Mouse (Mus musculus) lung, adult 2 months (tissue): Measurements from ENCODE around the gene Cabp1. TPM values are rescaled to one million over a fixed set of nuclear protein-coding genes. Genes with fewer than 3 reads are reported as not detected.

Experiments
- DNase-seq: peaks from one replicate; pipeline ENCODE4 v3.0.0; 2022
- H3K4me1 ChIP-seq: fragments of 200-500 bp; 2 replicates; pipeline ENCODE4 v1.6.1; 2011; ENCODE audit warnings: low read length; ENCODE audit not compliant: control insufficient read depth, insufficient read depth
- H3K4me3 ChIP-seq: fragments of 200-500 bp; replicated peaks from 2 replicates; pipeline ENCODE3; 2011; ENCODE audit warnings: low read depth, mild to moderate bottlenecking, control low read depth, low read length; ENCODE audit errors: extremely low read depth
- CTCF ChIP-seq: fragments of 200-500 bp; IDR thresholded peaks from 2 replicates; pipeline ENCODE4 v1.5.1; 2011; ENCODE audit warnings: mild to moderate bottlenecking, low read length, control low read depth; ENCODE audit not compliant: insufficient read depth
- POLR2A ChIP-seq: fragments of 200-500 bp; IDR thresholded peaks from 2 replicates; pipeline ENCODE4 v1.6.1; 2011; ENCODE audit warnings: low read depth, mild to moderate bottlenecking, control low read depth, low read length, borderline replicate concordance; ENCODE audit errors: extremely low read depth
- WGBS: fragments of 180-500 bp; shearing (Covaris S2); methylation state at CpG from one replicate; pipeline ENCODE4 v1.1.7; 2018; 5-methylcytosine and 5-hydroxymethylcytosine counted together
- polyA plus RNA-seq: library from polyadenylated mRNA; depleted of rRNA; stranded (reverse); fragments of >200 nt; gene quantifications from 2 replicates; pipeline ENCODE4 v1.2.3, GENCODE M21; 2012; rRNA removed

Cabp1 gene
- polyA plus RNA-seq, 1 experiment: 6.9 TPM

DNA sequence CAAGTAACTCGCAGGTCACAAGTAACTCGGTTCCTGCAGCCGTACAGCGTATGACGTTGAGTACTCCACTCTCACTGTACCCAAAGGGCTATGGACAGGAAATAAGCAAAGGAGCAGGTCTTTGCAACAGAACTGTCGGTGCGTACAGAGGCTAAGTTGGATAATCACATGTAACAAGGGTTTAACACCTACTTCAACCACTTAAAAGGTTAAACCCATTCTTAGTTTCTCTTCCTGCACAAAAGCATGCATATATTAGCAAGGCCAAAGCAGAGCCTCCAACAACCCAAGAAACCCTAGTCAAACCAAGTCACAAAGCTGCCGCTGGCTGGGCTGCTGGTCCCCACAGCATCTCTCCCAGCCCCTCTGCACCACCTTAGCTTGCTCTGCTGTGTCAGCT is 61.7 kb downstream of the Cabp1 start:
- Histone ChIP-seq H3K4me3 (no peak overlapping the region), H3K4me1 (peaks cover 14% of the 10 kb centered on the region)
- TF ChIP-seq POLR2A: no peak
- TF ChIP-seq CTCF: no peak
- no peak for DNase-seq
- WGBS: 77% methylated on average over 8 of the region's 8 CpGs

GRCm38 (mm10) chr5:115129328-115129727 is 64.9 kb downstream of the Cabp1 start:
- DNase-seq: no peak
- 89% methylated on average over 6 of the region's 6 CpGs for WGBS
- Histone ChIP-seq H3K4me1 (peaks cover 16% of the 10 kb centered on the region), H3K4me3 (no peak overlapping the region)
- TF ChIP-seq POLR2A: no peak
- no peak for TF ChIP-seq CTCF

DNA sequence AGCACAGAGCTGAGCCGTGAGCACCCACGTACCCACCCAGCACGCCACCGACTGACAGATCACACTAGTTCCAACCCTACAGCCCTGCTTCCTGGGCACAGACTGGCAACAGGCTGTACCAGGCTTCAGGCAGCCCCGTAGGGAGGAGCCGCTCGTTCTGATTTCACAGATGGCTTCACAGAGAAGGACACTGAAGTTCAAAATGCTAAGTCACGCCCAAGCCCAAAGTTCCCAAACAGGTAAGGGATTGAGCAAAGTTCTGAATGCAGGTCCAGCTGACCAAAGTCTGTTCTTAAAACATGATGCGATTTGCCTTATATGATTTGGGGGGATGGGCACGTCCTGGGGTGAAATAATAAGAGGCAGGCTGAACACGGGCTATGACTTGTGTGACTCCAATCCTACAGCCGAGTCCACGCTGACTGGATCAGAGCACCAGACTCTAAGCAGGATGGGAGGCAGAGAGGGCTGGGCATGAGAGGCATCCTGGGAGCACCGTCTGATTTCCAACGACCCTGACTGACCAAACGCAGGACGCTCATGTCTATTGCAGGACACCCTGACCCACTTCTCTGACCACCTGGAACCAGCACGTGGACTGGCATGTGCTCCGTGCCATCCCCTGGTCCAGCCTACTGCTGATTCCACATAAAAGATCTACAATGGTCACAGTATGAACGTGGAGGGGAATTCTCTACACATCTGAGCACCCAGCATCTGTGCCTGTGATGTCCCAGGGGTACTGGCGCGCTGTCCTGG is 66.6 kb downstream of the Cabp1 start:
- Histone ChIP-seq H3K4me1 (peaks cover 5% of the 10 kb centered on the region; the same call in 1 of the 2 replicates), H3K4me3 (no peak overlapping the region)
- TF ChIP-seq POLR2A: no peak
- TF ChIP-seq CTCF: no peak
- DNase-seq: no peak
- 93% methylated on average over 22 of the region's 22 CpGs for WGBS

DNA sequence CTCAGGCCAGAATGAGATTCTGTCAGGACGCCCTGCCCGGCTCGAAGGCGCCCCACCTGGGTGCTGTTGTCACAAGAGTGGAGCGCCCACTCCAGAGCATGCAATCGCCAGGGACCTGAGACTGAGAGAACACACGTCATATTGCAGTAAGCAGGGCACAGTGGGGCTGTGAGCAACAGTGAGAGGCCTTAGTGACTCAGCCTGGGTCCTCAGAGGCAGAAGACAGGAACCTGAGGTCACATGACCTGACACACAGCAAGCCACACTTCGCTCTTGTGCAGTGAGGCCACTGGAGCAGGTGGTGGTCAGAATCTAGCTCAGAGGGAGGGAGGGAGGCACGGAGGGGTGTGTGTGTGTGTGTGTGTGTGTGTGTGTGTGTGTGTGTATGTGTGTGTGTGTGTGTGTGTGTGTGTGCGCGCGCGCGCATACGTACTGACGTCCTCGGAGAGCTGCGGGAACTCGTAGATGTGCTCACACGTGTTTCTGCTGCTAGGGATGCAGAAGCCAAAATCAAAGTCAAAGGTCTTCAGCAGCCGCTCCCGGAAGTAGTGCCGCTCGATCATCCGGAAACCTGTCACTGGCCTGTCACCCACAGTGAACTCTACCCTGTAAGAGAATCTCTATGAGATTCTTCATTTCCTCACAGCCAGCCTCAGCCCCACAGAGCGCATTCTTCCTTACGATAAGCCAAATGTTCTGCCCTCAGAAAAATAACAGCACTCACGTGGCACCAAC is 67.4 kb downstream of the Cabp1 start:
- H3K4me3 ChIP-seq: no peak overlapping the region
- 0 out of 2 replicates have a peak, but pooled peaks cover 2% of the 10 kb centered on the region for H3K4me1 ChIP-seq
- DNase-seq: no peak
- 90% methylated on average over 28 of the region's 28 CpGs for WGBS
- TF ChIP-seq POLR2A (no peak), CTCF (no peak)

GRCm38 (mm10) chr5:115125211-115125871 is 68.8 kb downstream of the Cabp1 start:
- WGBS: 21% methylated on average over 24 of the region's 24 CpGs

DNA sequence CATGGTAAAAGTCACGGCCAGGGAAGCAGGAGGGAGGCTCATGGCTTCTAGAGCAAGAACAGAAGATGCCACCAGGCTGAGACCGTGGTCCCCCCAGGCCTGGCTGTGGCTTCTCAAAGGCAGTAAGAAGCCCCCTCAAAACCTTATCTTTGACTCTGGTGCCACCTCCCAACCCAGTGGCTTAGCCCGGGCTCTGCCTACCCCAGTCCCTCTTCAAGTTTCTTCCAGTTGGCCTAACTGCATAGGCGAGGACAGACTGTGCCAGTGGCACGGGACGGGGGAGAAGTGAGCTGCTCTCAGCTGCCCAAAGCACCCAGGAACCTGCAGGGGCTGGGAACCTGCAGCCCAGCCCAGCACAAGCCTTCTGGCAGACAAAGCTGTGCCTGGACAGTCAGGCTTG is 69.5 kb downstream of the Cabp1 start:
- no peak for DNase-seq
- no peak for TF ChIP-seq POLR2A
- Histone ChIP-seq H3K4me3 (no peak overlapping the region), H3K4me1 (0 out of 2 replicates have a peak, but pooled peaks cover 2% of the 10 kb centered on the region)
- WGBS: 92% methylated on average over 6 of the region's 6 CpGs

More at GRCm38 (mm10) chr5:115125211-115125871, 68.8 kb downstream of the Cabp1 start:
- DNase-seq: peak; percentile 77
- TF ChIP-seq CTCF (peak; percentile 97), POLR2A (no peak)
- Histone ChIP-seq H3K4me3 (no peak overlapping the region), H3K4me1 (0 out of 2 replicates have a peak, but pooled peaks cover 2% of the 10 kb centered on the region)

GRCm38 (mm10) chr5:115120978-115121377 is 73.2 kb downstream of the Cabp1 start:
- no peak for DNase-seq
- WGBS: 89% methylated on average over 5 of the region's 5 CpGs
- TF ChIP-seq POLR2A (no peak), CTCF (no peak)

GRCm38 (mm10) chr5:115118961-115119570 is 75.1 kb downstream of the Cabp1 start, which contains the start of gene Acads:
TSS of gene Acads (minus strand) at chr5:115119346.
- peak within 1 kb of the TSS; percentile 76 for H3K4me3 ChIP-seq
- peak; percentile 85 for DNase-seq
- under 1% methylated on average over 39 of the region's 39 CpGs for WGBS
- peaks cover 3% of the 10 kb centered on the region; the same call in 1 of the 2 replicates for H3K4me1 ChIP-seq
- peak; percentile 30; the same call in 1 of the 2 replicates for TF ChIP-seq POLR2A
- no peak for TF ChIP-seq CTCF

More at GRCm38 (mm10) chr5:115120978-115121377, 73.2 kb downstream of the Cabp1 start:
- Histone ChIP-seq H3K4me3 (no peak overlapping the region), H3K4me1 (peaks cover 5% of the 10 kb centered on the region; the same call in 1 of the 2 replicates)

Other genes starting within 250 kb of the Cabp1 start
- 0.08 TPM in 1 of 2 replicates, not detected in the other for gene Hnf1a, start 223.3 kb downstream of the Cabp1 start, polyA plus RNA-seq
- 85.1 and 107 TPM in 2 replicates for gene Sppl3, start 183.2 kb downstream of the Cabp1 start, polyA plus RNA-seq
- gene Gm10401, start 96.1 kb downstream of the Cabp1 start, polyA plus RNA-seq: not detected in 2 replicates
- 44.9 and 54.3 TPM in 2 replicates for gene Acads, start 75.0 kb downstream of the Cabp1 start, polyA plus RNA-seq
- 50.0 and 52.8 TPM in 2 replicates for gene Unc119b, start 59.4 kb downstream of the Cabp1 start, polyA plus RNA-seq
- gene Mlec, start 36.2 kb downstream of the Cabp1 start, polyA plus RNA-seq: 44.1 and 53.8 TPM in 2 replicates
- gene Pop5, start 41.5 kb upstream of the Cabp1 start, polyA plus RNA-seq: 51.5 and 55.4 TPM in 2 replicates
- gene Rnf10, start 78.5 kb upstream of the Cabp1 start, polyA plus RNA-seq: 133 and 160 TPM in 2 replicates
- 7.7 and 11.5 TPM in 2 replicates for gene Coq5, start 85.3 kb upstream of the Cabp1 start, polyA plus RNA-seq
- 314 and 332 TPM in 2 replicates for gene Dynll1, start 106.6 kb upstream of the Cabp1 start, polyA plus RNA-seq
- gene Srsf9, start 132.8 kb upstream of the Cabp1 start, polyA plus RNA-seq: 46.0 and 49.0 TPM in 2 replicates
- gene Gatc, start 146.8 kb upstream of the Cabp1 start, polyA plus RNA-seq: 11.3 and 12.0 TPM in 2 replicates
- gene Triap1, start 146.8 kb upstream of the Cabp1 start, polyA plus RNA-seq: 9.2 and 10.8 TPM in 2 replicates
- gene Cox6a1, start 154.6 kb upstream of the Cabp1 start, polyA plus RNA-seq: 2,050 and 2,118 TPM in 2 replicates
- 0.91 and 1.9 TPM in 2 replicates for gene Msi1, start 235.2 kb upstream of the Cabp1 start, polyA plus RNA-seq